Mouse (Mus musculus) stomach, embryonic 15.5 days (tissue): ENCODE data around the gene Pde4dip. TPM values are rescaled to one million over a fixed set of nuclear protein-coding genes. Genes with fewer than 3 reads are reported as not detected.

Experiments
- ATAC-seq: fragments of 200-750 bp; cut with Nextera tagmentation; 2 replicates; pipeline ENCODE4 v1.8.0; 2017; ENCODE audit warnings: low read depth, moderate number of reproducible peaks, moderate TSS enrichment; ENCODE audit not compliant: insufficient read depth, low FRiP score
- H3K27ac ChIP-seq: fragments of 300-500 bp; sonication (generic); 2 replicates; pipeline ENCODE4 v1.5.1; 2015; ENCODE audit warnings: mild to moderate bottlenecking, inconsistent platforms
- H3K27me3 ChIP-seq: fragments of 300-500 bp; sonication (generic); replicated peaks from 2 replicates; pipeline ENCODE4 v1.6.1; 2015; ENCODE audit warnings: inconsistent platforms
- H3K36me3 ChIP-seq: fragments of 300-500 bp; sonication (generic); 2 replicates; pipeline ENCODE4 v1.6.1; 2015; ENCODE audit warnings: inconsistent platforms
- H3K4me1 ChIP-seq: fragments of 300-500 bp; sonication (generic); 2 replicates; pipeline ENCODE4 v1.6.1; 2015; ENCODE audit warnings: inconsistent platforms
- H3K4me2 ChIP-seq: fragments of 300-500 bp; sonication (generic); 2 replicates; pipeline ENCODE4 v1.6.1; 2015; ENCODE audit warnings: mild to moderate bottlenecking, inconsistent platforms
- H3K4me3 ChIP-seq: fragments of 300-500 bp; sonication (generic); replicated peaks from 2 replicates; pipeline ENCODE4 v1.5.1; 2015; ENCODE audit warnings: inconsistent platforms
- H3K9ac ChIP-seq: fragments of 300-500 bp; sonication (generic); 2 replicates; pipeline ENCODE4 v1.6.1; 2015; ENCODE audit warnings: inconsistent platforms
- H3K9me3 ChIP-seq: fragments of 300-500 bp; sonication (generic); 2 replicates; pipeline ENCODE4 v1.6.1; 2016; ENCODE audit warnings: inconsistent platforms
- WGBS: fragments of 180-500 bp; shearing (Covaris S2); methylation state at CpG from one replicate; pipeline ENCODE4 v1.1.7; 2015; 5-methylcytosine and 5-hydroxymethylcytosine counted together
- polyA plus RNA-seq: library from polyadenylated mRNA; unstranded; fragments of >200 nt; fragmentation: Nextera tagmentation; extraction: Ambion mirVana; gene quantifications from 2 replicates; pipeline ENCODE4 v1.2.1, GENCODE M21; 2015

The Pde4dip gene
- polyA plus RNA-seq, 1 experiment from 2014 or later = 21.3 TPM

GRCm38 (mm10) chr3:97776195-97776594, 112.3 kb downstream of the Pde4dip start:
- H3K4me2 ChIP-seq = peak overlapping the region; percentile 2; the same call in 1 of the 2 replicates
- ATAC-seq = peak; percentile 58; the same call in 1 of the 2 replicates
- H3K36me3 ChIP-seq = no peaks in the 10 kb centered on the region
- no peaks in the 10 kb centered on the region for H3K9me3 ChIP-seq
- H3K4me1 ChIP-seq = 0 out of 2 replicates have a peak, but pooled peaks cover 2% of the 10 kb centered on the region
- WGBS = 23% methylated on average over 4 of the region's 4 CpGs
- H3K27ac ChIP-seq = no peak overlapping the region
- H3K27me3 ChIP-seq = no peaks in the 10 kb centered on the region
- no peak overlapping the region for H3K9ac ChIP-seq
- H3K4me3 ChIP-seq = no peak overlapping the region

- Histone ChIP-seq H3K4me1 (0 out of 2 replicates have a peak, but pooled peaks cover 2% of the 10 kb centered on the region), H3K27me3 (no peaks in the 10 kb centered on the region), H3K36me3 (no peaks in the 10 kb centered on the region), H3K9me3 (no peaks in the 10 kb centered on the region), H3K27ac (no peak overlapping the region; the same call in 1 of the 2 replicates), H3K4me2 (no peak overlapping the region), H3K9ac (no peak overlapping the region), H3K4me3 (no peak overlapping the region)
- WGBS = 43% methylated on average over 2 of the region's 2 CpGs
- no peak for ATAC-seq
These were observed 112.8 kb downstream of the Pde4dip start for GRCm38 (mm10) chr3:97775742-97776141.

- no peak for ATAC-seq
- H3K36me3 ChIP-seq = no peaks in the 10 kb centered on the region
- H3K27me3 ChIP-seq = no peaks in the 10 kb centered on the region
- H3K27ac ChIP-seq = no peak overlapping the region
- no peak overlapping the region for H3K4me2 ChIP-seq
- no peaks in the 10 kb centered on the region for H3K9me3 ChIP-seq
- H3K4me1 ChIP-seq = 0 out of 2 replicates have a peak, but pooled peaks cover 2% of the 10 kb centered on the region
- H3K4me3 ChIP-seq = no peak overlapping the region
- H3K9ac ChIP-seq = no peak overlapping the region
- 58% methylated on average over 1 of the region's 1 CpGs for WGBS
These were observed 113.6 kb downstream of the Pde4dip start for GRCm38 (mm10) chr3:97774861-97775260.

- peak overlapping the region; percentile 81 for H3K4me2 ChIP-seq
- peak overlapping the region; percentile 93 for H3K27ac ChIP-seq
- H3K9ac ChIP-seq = peak overlapping the region; percentile 72
- H3K4me3 ChIP-seq = peak overlapping the region; percentile 60
- peak; percentile 97 for ATAC-seq
- H3K36me3 ChIP-seq = no peaks in the 10 kb centered on the region
- no peaks in the 10 kb centered on the region for H3K27me3 ChIP-seq
- WGBS = 2% methylated on average over 47 of the region's 47 CpGs
- H3K9me3 ChIP-seq = no peaks in the 10 kb centered on the region
- H3K4me1 ChIP-seq = peaks cover 15% of the 10 kb centered on the region; the same call in 1 of the 2 replicates
These were observed 120.4 kb downstream of the Pde4dip start for GRCm38 (mm10) chr3:97767771-97768762.

GRCm38 (mm10) chr3:97767041-97767770, 121.3 kb downstream of the Pde4dip start:
- H3K4me2 ChIP-seq = peak overlapping the region; percentile 81
- 3% methylated on average over 40 of the region's 40 CpGs for WGBS
- H3K27ac ChIP-seq = peak overlapping the region; percentile 93
- peak overlapping the region; percentile 72 for H3K9ac ChIP-seq
- no peaks in the 10 kb centered on the region for H3K9me3 ChIP-seq
- peaks cover 15% of the 10 kb centered on the region; the same call in 1 of the 2 replicates for H3K4me1 ChIP-seq
- no peaks in the 10 kb centered on the region for H3K36me3 ChIP-seq
- H3K4me3 ChIP-seq = peak overlapping the region; percentile 60
- no peak; the same call in 1 of the 2 replicates for ATAC-seq
- H3K27me3 ChIP-seq = no peaks in the 10 kb centered on the region

GRCm38 (mm10) chr3:97766459-97766858, 122.0 kb downstream of the Pde4dip start:
- Histone ChIP-seq H3K9ac (peak overlapping the region; percentile 72; the same call in 1 of the 2 replicates), H3K27ac (0 out of 2 replicates have a peak overlapping the region, but pooled peaks have one; percentile 26), H3K4me1 (peaks cover 15% of the 10 kb centered on the region; the same call in 1 of the 2 replicates)

GRCm38 (mm10) chr3:97764152-97764551, 124.4 kb downstream of the Pde4dip start:
- WGBS = 49% methylated on average over 5 of the region's 5 CpGs
- Histone ChIP-seq H3K9me3 (no peaks in the 10 kb centered on the region), H3K4me1 (peaks cover 15% of the 10 kb centered on the region; the same call in 1 of the 2 replicates), H3K4me3 (no peak overlapping the region; the same call in 1 of the 2 replicates), H3K27me3 (no peaks in the 10 kb centered on the region), H3K36me3 (no peaks in the 10 kb centered on the region), H3K9ac (no peak overlapping the region), H3K4me2 (peak overlapping the region; percentile 36), H3K27ac (peak overlapping the region; percentile 37; the same call in 1 of the 2 replicates)
- no peak for ATAC-seq

More at GRCm38 (mm10) chr3:97766459-97766858, 122.0 kb downstream of the Pde4dip start:
- WGBS = 50% methylated on average over 9 of the region's 9 CpGs
- Histone ChIP-seq H3K27me3 (no peaks in the 10 kb centered on the region), H3K9me3 (no peaks in the 10 kb centered on the region), H3K4me2 (peak overlapping the region; percentile 81), H3K36me3 (no peaks in the 10 kb centered on the region), H3K4me3 (peak overlapping the region; percentile 60)
- ATAC-seq = no peak

GRCm38 (mm10) chr3:97761951-97762350, 126.6 kb downstream of the Pde4dip start:
- no peak for ATAC-seq
- 62% methylated on average over 6 of the region's 6 CpGs for WGBS
- Histone ChIP-seq H3K4me2 (no peak overlapping the region), H3K4me3 (no peak overlapping the region), H3K4me1 (peaks cover 15% of the 10 kb centered on the region; the same call in 1 of the 2 replicates), H3K27me3 (no peaks in the 10 kb centered on the region), H3K27ac (no peak overlapping the region), H3K9me3 (no peaks in the 10 kb centered on the region), H3K9ac (no peak overlapping the region), H3K36me3 (peaks cover 8% of the 10 kb centered on the region; the same call in 1 of the 2 replicates)

GRCm38 (mm10) chr3:97761168-97761567, 127.3 kb downstream of the Pde4dip start:
- Histone ChIP-seq H3K9ac (no peak overlapping the region), H3K4me3 (no peak overlapping the region), H3K27me3 (no peaks in the 10 kb centered on the region), H3K27ac (no peak overlapping the region), H3K9me3 (no peaks in the 10 kb centered on the region), H3K4me1 (0 out of 2 replicates have a peak, but pooled peaks cover 9% of the 10 kb centered on the region), H3K36me3 (peaks cover 11% of the 10 kb centered on the region; the same call in 1 of the 2 replicates), H3K4me2 (no peak overlapping the region)
- WGBS = 85% methylated on average over 5 of the region's 5 CpGs
- ATAC-seq = no peak

GRCm38 (mm10) chr3:97759846-97760245, 128.7 kb downstream of the Pde4dip start:
- no peak overlapping the region for H3K27ac ChIP-seq

GRCm38 (mm10) chr3:97757501-97757900, 131.0 kb downstream of the Pde4dip start:
- no peaks in the 10 kb centered on the region for H3K27me3 ChIP-seq
- 93% methylated on average over 10 of the region's 10 CpGs for WGBS
- no peaks in the 10 kb centered on the region for H3K9me3 ChIP-seq
- H3K9ac ChIP-seq = no peak overlapping the region
- no peak overlapping the region for H3K4me2 ChIP-seq
- no peaks in the 10 kb centered on the region for H3K4me1 ChIP-seq
- no peak overlapping the region for H3K4me3 ChIP-seq
- peaks cover 33% of the 10 kb centered on the region for H3K36me3 ChIP-seq
- ATAC-seq = no peak
- H3K27ac ChIP-seq = no peak overlapping the region

More at GRCm38 (mm10) chr3:97759846-97760245, 128.7 kb downstream of the Pde4dip start:
- no peak overlapping the region for H3K4me2 ChIP-seq
- no peaks in the 10 kb centered on the region for H3K27me3 ChIP-seq
- H3K9me3 ChIP-seq = no peaks in the 10 kb centered on the region
- WGBS = 73% methylated on average over 5 of the region's 5 CpGs
- ATAC-seq = no peak
- no peak overlapping the region for H3K9ac ChIP-seq
- H3K36me3 ChIP-seq = peaks cover 18% of the 10 kb centered on the region
- H3K4me3 ChIP-seq = no peak overlapping the region
- H3K4me1 ChIP-seq = 0 out of 2 replicates have a peak, but pooled peaks cover 4% of the 10 kb centered on the region
